Mouse (Mus musculus) MEL (cell line): ENCODE results near the gene Accsl. TPM values are rescaled to one million over a fixed set of nuclear protein-coding genes. Genes with fewer than 3 reads are reported as not detected.

Experiments used
- DNase-seq: peaks from one replicate; pipeline ENCODE4 v3.0.0; 2011; ENCODE audit warnings: low read depth, low spot score
- H3K27ac ChIP-seq: 2 replicates; pipeline ENCODE4 v1.5.1; 2012; ENCODE audit warnings: low read depth, mild to moderate bottlenecking, control low read depth, low read length, moderate library complexity; ENCODE audit not compliant: control insufficient read depth
- H3K27me3 ChIP-seq, 2 experiments: fragments of 150-350 bp in 1 of 2; sonication (generic) in 1 of 2; 2 replicates each; pipeline ENCODE4 v1.6.1; 2012; ENCODE audit warnings: low read length in 2 of 2, mild to moderate bottlenecking in 2 of 2, improper control_type of control experiment in 1 of 2, moderate library complexity in 1 of 2; ENCODE audit not compliant: insufficient read depth in 2 of 2, control insufficient read depth in 1 of 2
- H3K36me3 ChIP-seq, 2 experiments: 2 replicates each; pipeline ENCODE4 v1.6.1; 2012 to 2014; ENCODE audit warnings: low read length in 2 of 2, improper control_type of control experiment in 1 of 2, inconsistent platforms in 1 of 2, mild to moderate bottlenecking in 1 of 2; ENCODE audit not compliant: insufficient read depth in 2 of 2, control insufficient read depth in 1 of 2
- H3K4me1 ChIP-seq, 2 experiments: fragments of 150-350 bp in 1 of 2; sonication (generic) in 1 of 2; 2 replicates each; pipeline ENCODE4 v1.6.1; 2012; ENCODE audit warnings: low read length in 2 of 2, improper control_type of control experiment in 1 of 2, mild to moderate bottlenecking in 1 of 2; ENCODE audit not compliant: insufficient read depth in 2 of 2, control insufficient read depth in 1 of 2
- H3K4me3 ChIP-seq, 2 experiments: fragments of 150-350 bp in 1 of 2; sonication (generic) in 1 of 2; 2 replicates each; pipeline ENCODE4 v1.5.1; 2012; ENCODE audit warnings: low read depth in 2 of 2, low read length in 2 of 2, mild to moderate bottlenecking in 2 of 2, moderate library complexity in 2 of 2, control low read depth in 1 of 2, improper control_type of control experiment in 1 of 2; ENCODE audit not compliant: control insufficient read depth in 1 of 2, insufficient read depth in 1 of 2
- H3K79me2 ChIP-seq: 2 replicates; pipeline ENCODE4 v1.6.1; 2012; ENCODE audit warnings: mild to moderate bottlenecking, low read length, moderate library complexity; ENCODE audit not compliant: control insufficient read depth, poor library complexity, insufficient read depth
- H3K9ac ChIP-seq: 2 replicates; pipeline ENCODE4 v1.6.1; 2012; ENCODE audit warnings: low read depth, mild to moderate bottlenecking, control low read depth, low read length, moderate library complexity; ENCODE audit not compliant: control insufficient read depth, poor library complexity, severe bottlenecking
- H3K9me3 ChIP-seq: fragments of 150-350 bp; sonication (generic); replicated peaks from 2 replicates; pipeline ENCODE4 v1.6.1; 2012; ENCODE audit warnings: mild to moderate bottlenecking, low read length, improper control_type of control experiment, moderate library complexity; ENCODE audit not compliant: insufficient read depth
- CHD2 ChIP-seq: IDR thresholded peaks from 2 replicates; pipeline ENCODE4 v1.6.1; 2011; ENCODE audit warnings: low read length, improper control_type of control experiment
- CTCF ChIP-seq, 3 experiments: IDR thresholded peaks in 2 of 3; conservative IDR thresholded peaks in 1 of 3; 2 replicates each; pipeline ENCODE4 v1.5.1; 2011 to 2012; ENCODE audit warnings: low read length in 3 of 3, low read depth in 2 of 3, mild to moderate bottlenecking in 2 of 3, improper control_type of control experiment in 1 of 3, inconsistent platforms in 1 of 3, mixed read lengths in 1 of 3, moderate library complexity in 1 of 3; ENCODE audit not compliant: control insufficient read depth in 1 of 3, insufficient read depth in 1 of 3, poor library complexity in 1 of 3, severe bottlenecking in 1 of 3
- ETS1 ChIP-seq: IDR thresholded peaks from 2 replicates; pipeline ENCODE4 v1.6.1; 2012; ENCODE audit warnings: low read depth, mild to moderate bottlenecking, inconsistent platforms, low read length, improper control_type of control experiment, moderate library complexity
- MAZ ChIP-seq: IDR thresholded peaks from 2 replicates; pipeline ENCODE4 v1.6.1; 2012; ENCODE audit warnings: low read depth, mild to moderate bottlenecking, inconsistent platforms, low read length, improper control_type of control experiment
- POLR2A ChIP-seq, 2 experiments: IDR thresholded peaks; 2 replicates each; pipeline ENCODE4 v1.6.1; 2011 to 2012; ENCODE audit warnings: low read length in 2 of 2, mild to moderate bottlenecking in 2 of 2, control low read depth in 1 of 2, improper control_type of control experiment in 1 of 2, low read depth in 1 of 2, moderate library complexity in 1 of 2; ENCODE audit not compliant: control insufficient read depth in 1 of 2, insufficient read depth in 1 of 2, poor library complexity in 1 of 2
- RAD21 ChIP-seq: IDR thresholded peaks from 2 replicates; pipeline ENCODE4 v1.6.1; 2011; ENCODE audit warnings: mild to moderate bottlenecking, low read depth, low read length, improper control_type of control experiment
- TAL1 ChIP-seq: IDR thresholded peaks from 2 replicates; pipeline ENCODE4 v1.6.1; 2012; ENCODE audit warnings: mild to moderate bottlenecking, inconsistent platforms, low read length, moderate library complexity, mixed read lengths
- TCF12 ChIP-seq: IDR thresholded peaks from 2 replicates; pipeline ENCODE4 v1.6.1; 2014; ENCODE audit warnings: low read depth, mild to moderate bottlenecking, inconsistent platforms, low read length, improper control_type of control experiment, moderate library complexity
- polyA plus RNA-seq, 2 experiments: library from polyadenylated mRNA; stranded (reverse) in 1 of 2; unstranded in 1 of 2; fragments of >175 nt in 1 of 2; fragments of >200 nt in 1 of 2; gene quantifications; 2 replicates each; pipeline versions ENCODE4 v1.2.1 to v1.2.4; 2012; ENCODE audit warnings: low replicate concordance in 2 of 2, low read depth in 1 of 2; ENCODE audit not compliant: insufficient read length in 2 of 2, insufficient read depth in 1 of 2, missing spikeins in 1 of 2
- total RNA-seq: library from RNA; depleted of rRNA; stranded (reverse); fragments of 300-350 nt; gene quantifications from 2 replicates; pipeline ENCODE4 v1.2.3, GENCODE M21; 2012

The Accsl gene
- total and polyA plus RNA-seq, 3 experiments, result not detected

DNA sequence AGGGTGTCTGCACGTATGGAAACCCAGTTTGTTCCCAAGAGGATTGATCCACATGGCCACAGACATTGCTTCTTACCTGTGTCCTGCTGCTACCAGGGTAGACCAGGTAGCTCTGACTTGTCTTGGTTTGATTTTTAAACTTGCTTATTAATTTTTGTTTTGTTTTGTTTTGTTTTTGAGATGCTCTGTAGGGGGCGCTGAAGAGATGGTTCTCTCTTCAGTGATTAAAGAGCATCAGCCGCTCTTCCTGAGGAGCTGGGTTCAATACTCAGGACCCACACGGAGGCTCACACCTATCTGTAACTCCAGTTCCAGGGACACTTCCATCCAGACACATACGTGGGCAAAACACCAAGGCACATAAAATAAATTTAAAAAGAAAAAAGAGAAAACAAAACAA, 14.1 kb upstream of the Accsl start:
- no peaks in the 10 kb centered on the region for H3K79me2 ChIP-seq
- H3K4me3 ChIP-seq, result no peak overlapping the region
- no peak overlapping the region for H3K27ac ChIP-seq
- DNase-seq, result peak; percentile 31
- H3K4me1 ChIP-seq, result no peaks in the 10 kb centered on the region
- H3K9me3 ChIP-seq, result no peaks in the 10 kb centered on the region
- TF ChIP-seq RAD21 (peak; percentile 33), CTCF (IDR thresholded peaks at IDR 0.05 in 2 of 3, conservative IDR thresholded peaks at IDR 0.05 in 1 of 3; ENCODE audit: control insufficient read depth in 1 of 3, insufficient read depth in 1 of 3, low read depth in 2 of 3, low read length in 3 of 3, poor library complexity in 1 of 3, severe bottlenecking in 1 of 3) (peak in 2 of 3 experiments; percentile 32 to 61; a peak in 4 of 6 replicates), TAL1 (no peak)
- no peak overlapping the region for H3K9ac ChIP-seq
- H3K36me3 ChIP-seq, result no peaks in the 10 kb centered on the region
- H3K27me3 ChIP-seq, result no peaks in the 10 kb centered on the region; a peak in 3 of 4 replicates

DNA sequence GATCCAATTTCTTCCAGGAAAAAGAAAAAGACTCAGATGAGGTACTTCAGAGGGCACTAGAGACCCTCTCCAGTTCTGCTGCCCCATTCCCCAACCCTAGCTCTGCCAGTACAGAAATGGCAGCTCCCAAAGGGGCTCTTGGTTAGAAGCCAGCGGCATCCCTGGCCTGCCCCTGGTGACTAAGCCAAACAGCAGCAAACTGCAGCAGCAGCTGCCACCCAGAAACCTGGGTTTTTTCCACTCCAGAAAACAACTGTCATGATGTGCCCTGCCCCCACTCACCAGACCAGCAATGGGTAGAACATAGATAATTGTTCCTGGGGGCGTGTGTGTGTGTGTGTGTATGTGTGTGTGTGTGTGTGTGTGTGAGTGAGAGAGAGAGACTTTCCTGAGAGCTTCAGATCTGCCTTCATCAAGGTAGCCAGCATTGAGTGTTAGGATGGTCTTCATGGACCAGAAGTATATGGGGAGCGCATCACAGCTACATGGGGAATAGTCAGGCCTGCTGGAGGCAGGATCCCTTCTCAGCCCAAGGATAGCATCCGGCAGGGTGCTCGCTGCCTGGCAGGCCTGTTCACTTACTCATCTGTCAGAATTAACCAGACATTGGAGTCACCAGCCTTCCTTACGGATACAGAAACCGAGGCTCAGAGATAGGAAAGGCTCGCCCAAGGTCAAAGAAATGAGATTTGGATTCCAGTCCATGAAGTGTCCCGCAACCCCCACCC, 12.8 kb upstream of the Accsl start:
- H3K9ac ChIP-seq, result no peak overlapping the region
- no peak overlapping the region for H3K4me3 ChIP-seq
- H3K27ac ChIP-seq, result no peak overlapping the region
- no peaks in the 10 kb centered on the region for H3K36me3 ChIP-seq
- no peak for DNase-seq
- no peaks in the 10 kb centered on the region for H3K9me3 ChIP-seq
- no peaks in the 10 kb centered on the region for H3K79me2 ChIP-seq
- TF ChIP-seq POLR2A (IDR thresholded peaks at IDR 0.05; ENCODE audit: control insufficient read depth in 1 of 2, insufficient read depth in 1 of 2, low read depth in 1 of 2, low read length in 2 of 2, poor library complexity in 1 of 2), result no peak
- no peak for TF ChIP-seq TCF12
- no peaks in the 10 kb centered on the region; a peak in 3 of 4 replicates for H3K27me3 ChIP-seq
- H3K4me1 ChIP-seq, result no peaks in the 10 kb centered on the region

GRCm38 (mm10) chr2:93880981-93881380, 12.0 kb upstream of the Accsl start:
- Histone ChIP-seq H3K9ac (no peak overlapping the region), H3K4me1 (no peaks in the 10 kb centered on the region), H3K27me3 (peaks cover 0 to 2% of the 10 kb centered on the region in 2 experiments; a peak in 3 of 4 replicates), H3K4me3 (no peak overlapping the region), H3K9me3 (no peaks in the 10 kb centered on the region), H3K36me3 (no peaks in the 10 kb centered on the region), H3K27ac (no peak overlapping the region), H3K79me2 (no peaks in the 10 kb centered on the region)
- TF ChIP-seq ETS1, result no peak
- no peak for TF ChIP-seq CHD2
- DNase-seq, result no peak

- no peak for DNase-seq
- H3K9ac ChIP-seq, result no peak overlapping the region
- H3K4me3 ChIP-seq, result no peak overlapping the region
- H3K27ac ChIP-seq, result no peak overlapping the region
- H3K4me1 ChIP-seq, result no peaks in the 10 kb centered on the region
- peaks cover 0 to 2% of the 10 kb centered on the region in 2 experiments; a peak in 3 of 4 replicates for H3K27me3 ChIP-seq
- H3K9me3 ChIP-seq, result no peaks in the 10 kb centered on the region
- H3K79me2 ChIP-seq, result no peaks in the 10 kb centered on the region
- no peaks in the 10 kb centered on the region for H3K36me3 ChIP-seq
- TF ChIP-seq MAZ, result no peak
- no peak for TF ChIP-seq POLR2A (IDR thresholded peaks at IDR 0.05; ENCODE audit: control insufficient read depth in 1 of 2, insufficient read depth in 1 of 2, low read depth in 1 of 2, low read length in 2 of 2, poor library complexity in 1 of 2)
- TF ChIP-seq, all 39 proteins: peak for 0
Measured at GRCm38 (mm10) chr2:93880450-93880849, 11.5 kb upstream of the Accsl start.
